Mouse (Mus musculus) heart, embryonic 14.5 days (tissue): ENCODE data around the gene Fam102a. TPM values are rescaled to one million over a fixed set of nuclear protein-coding genes. Genes with fewer than 3 reads are reported as not detected.

Experiments used
- ATAC-seq: fragments of 200-750 bp; cut with Nextera tagmentation; 2 replicates; pipeline ENCODE4 v1.8.0; 2017; ENCODE audit warnings: low read depth, moderate TSS enrichment; ENCODE audit not compliant: insufficient number of reproducible peaks, insufficient read depth, low FRiP score
- H3K27ac ChIP-seq, 2 experiments: fragments of 200-500 bp in 1 of 2; fragments of 300-500 bp in 1 of 2; sonication (generic) in 1 of 2; replicated peaks in 1 of 2; 2 replicates each; pipeline ENCODE4 v1.5.1; 2012 to 2014; ENCODE audit warnings: low read depth in 2 of 2, low read length in 2 of 2, control low read depth in 1 of 2, mild to moderate bottlenecking in 1 of 2, mixed read lengths in 1 of 2; ENCODE audit not compliant: control insufficient read depth in 1 of 2, insufficient read depth in 1 of 2
- H3K27me3 ChIP-seq: fragments of 300-500 bp; sonication (generic); 2 replicates; pipeline ENCODE4 v1.6.1; 2014; ENCODE audit warnings: mild to moderate bottlenecking, low read length, control low read depth; ENCODE audit not compliant: control insufficient read depth, insufficient read depth
- H3K36me3 ChIP-seq: fragments of 300-500 bp; sonication (generic); 2 replicates; pipeline ENCODE4 v1.6.1; 2014; ENCODE audit warnings: mild to moderate bottlenecking, control low read depth, low read length, mixed read lengths; ENCODE audit not compliant: control insufficient read depth, insufficient read depth
- H3K4me1 ChIP-seq, 2 experiments: fragments of 200-500 bp in 1 of 2; fragments of 300-500 bp in 1 of 2; sonication (generic) in 1 of 2; 2 replicates each; pipeline ENCODE4 v1.6.1; 2012 to 2014; ENCODE audit warnings: low read length in 2 of 2, control low read depth in 1 of 2, mixed read lengths in 1 of 2; ENCODE audit not compliant: control insufficient read depth in 2 of 2, insufficient read depth in 2 of 2
- H3K4me2 ChIP-seq: fragments of 300-500 bp; sonication (generic); 2 replicates; pipeline ENCODE4 v1.6.1; 2014; ENCODE audit warnings: mild to moderate bottlenecking, low read length
- H3K4me3 ChIP-seq, 2 experiments: fragments of 200-500 bp in 1 of 2; fragments of 300-500 bp in 1 of 2; sonication (generic) in 1 of 2; 2 replicates each; pipeline ENCODE4 v1.5.1; 2012 to 2014; ENCODE audit warnings: low read length in 2 of 2, mild to moderate bottlenecking in 2 of 2, control low read depth in 1 of 2, low read depth in 1 of 2, moderate library complexity in 1 of 2; ENCODE audit not compliant: control insufficient read depth in 1 of 2, insufficient read depth in 1 of 2
- H3K9ac ChIP-seq: fragments of 300-500 bp; sonication (generic); 2 replicates; pipeline ENCODE4 v1.6.1; 2014; ENCODE audit warnings: mild to moderate bottlenecking, low read length
- H3K9me3 ChIP-seq: fragments of 300-500 bp; sonication (generic); 2 replicates; pipeline ENCODE4 v1.6.1; 2016; ENCODE audit warnings: low read length, control low read depth; ENCODE audit not compliant: control insufficient read depth
- WGBS: fragments of 180-500 bp; shearing (Covaris S2); extraction: QIAGEN DNeasy Blood & Tissue Kit; methylation state at CpG from one replicate; pipeline ENCODE4 v1.1.7; 2014; 5-methylcytosine and 5-hydroxymethylcytosine counted together
- polyA plus RNA-seq: library from polyadenylated mRNA; unstranded; fragments of >200 nt; fragmentation: Nextera tagmentation; extraction: Ambion mirVana; gene quantifications from 2 replicates; pipeline ENCODE4 v1.2.1, GENCODE M21; 2014

The Fam102a gene
- polyA plus RNA-seq, 1 experiment from 2014 or later: 6.3 TPM

DNA sequence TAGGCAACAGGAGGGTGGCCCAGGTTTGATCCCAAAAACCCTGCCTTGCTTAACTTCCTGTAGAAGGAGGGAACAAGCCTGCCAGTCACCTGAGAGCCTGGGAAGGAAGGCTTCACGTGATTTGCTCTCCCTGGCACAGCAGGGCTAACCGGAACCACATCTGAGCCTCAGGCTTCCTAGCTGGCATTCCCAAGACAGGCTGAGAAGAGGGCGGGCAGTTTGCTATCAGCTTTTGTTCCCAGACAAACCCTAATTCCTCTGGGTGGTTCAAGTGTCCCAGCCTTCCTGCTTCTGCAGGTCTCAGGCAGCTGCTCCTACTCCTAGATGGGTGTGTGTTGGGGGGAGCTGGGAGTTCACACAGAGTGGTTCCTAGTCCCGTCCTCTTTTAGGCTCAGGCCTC, 20.4 kb downstream of the Fam102a start:
- Histone ChIP-seq H3K27ac (no peak overlapping the region; a peak in 1 of 4 replicates), H3K36me3 (peaks cover 11% of the 10 kb centered on the region), H3K4me3 (no peak overlapping the region), H3K27me3 (no peaks in the 10 kb centered on the region), H3K9me3 (no peaks in the 10 kb centered on the region), H3K4me1 (peaks cover 9 to 11% of the 10 kb centered on the region in 2 experiments; a peak in 3 of 4 replicates), H3K4me2 (no peak overlapping the region), H3K9ac (no peak overlapping the region)
- 41% methylated on average over 4 of the region's 4 CpGs for WGBS
- ATAC-seq: no peak

DNA sequence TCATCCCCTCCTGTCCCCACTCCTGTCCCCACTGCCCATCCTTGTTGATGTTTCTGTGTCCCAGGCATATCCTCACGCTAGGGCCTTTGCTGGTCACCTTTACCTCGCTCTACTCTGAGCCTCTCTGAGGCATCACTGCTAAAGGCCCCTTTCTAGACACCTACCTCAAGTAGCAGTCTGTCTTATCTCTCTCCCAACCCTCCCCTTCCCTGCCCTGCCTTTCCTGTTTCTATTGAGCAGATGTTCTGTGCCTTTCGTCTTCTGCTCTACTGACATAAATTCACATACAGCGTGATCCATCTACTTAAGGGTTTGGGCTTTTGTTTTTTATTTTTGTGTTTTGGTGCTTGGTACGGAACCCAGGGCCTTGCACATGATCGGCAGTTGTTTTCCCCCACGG, 20.9 kb downstream of the Fam102a start:
- WGBS: 64% methylated on average over 7 of the region's 7 CpGs
- H3K9ac ChIP-seq: peak overlapping the region; percentile 27; the same call in 1 of the 2 replicates
- H3K4me3 ChIP-seq: no peak overlapping the region
- no peaks in the 10 kb centered on the region for H3K9me3 ChIP-seq
- ATAC-seq: no peak
- H3K36me3 ChIP-seq: peaks cover 13% of the 10 kb centered on the region
- H3K4me2 ChIP-seq: no peak overlapping the region
- H3K4me1 ChIP-seq: peaks cover 7 to 11% of the 10 kb centered on the region in 2 experiments; a peak in 3 of 4 replicates
- H3K27ac ChIP-seq: no peak overlapping the region
- H3K27me3 ChIP-seq: no peaks in the 10 kb centered on the region

GRCm38 (mm10) chr2:32559570-32559969, 24.4 kb downstream of the Fam102a start:
- H3K9ac ChIP-seq: no peak overlapping the region
- no peak overlapping the region for H3K27ac ChIP-seq
- no peaks in the 10 kb centered on the region for H3K27me3 ChIP-seq
- no peak overlapping the region for H3K4me2 ChIP-seq
- H3K4me1 ChIP-seq: peaks cover 7 to 11% of the 10 kb centered on the region in 2 experiments; a peak in 3 of 4 replicates
- H3K4me3 ChIP-seq: no peak overlapping the region
- peaks cover 33% of the 10 kb centered on the region for H3K36me3 ChIP-seq
- no peaks in the 10 kb centered on the region for H3K9me3 ChIP-seq
- WGBS: 54% methylated on average over 5 of the region's 5 CpGs
- no peak for ATAC-seq

- peaks cover 2 to 4% of the 10 kb centered on the region in 2 experiments; a peak in 2 of 4 replicates for H3K4me1 ChIP-seq
- WGBS: 43% methylated on average over 4 of the region's 4 CpGs
Measured at GRCm38 (mm10) chr2:32566536-32567063, 31.5 kb downstream of the Fam102a start.

GRCm38 (mm10) chr2:32568149-32568548, 33.0 kb downstream of the Fam102a start:
- Histone ChIP-seq H3K36me3 (peaks cover 50% of the 10 kb centered on the region), H3K27ac (no peak overlapping the region)
- 47% methylated on average over 5 of the region's 5 CpGs for WGBS

More at GRCm38 (mm10) chr2:32566536-32567063, 31.5 kb downstream of the Fam102a start:
- Histone ChIP-seq H3K36me3 (peaks cover 47% of the 10 kb centered on the region), H3K9me3 (no peaks in the 10 kb centered on the region), H3K9ac (no peak overlapping the region), H3K27me3 (no peaks in the 10 kb centered on the region), H3K4me3 (no peak overlapping the region), H3K4me2 (no peak overlapping the region), H3K27ac (0 out of 4 replicates have a peak overlapping the region, but pooled peaks of 1 of the 2 experiments have one; percentile 9)
- no peak for ATAC-seq

GRCm38 (mm10) chr2:32568941-32569340, 33.8 kb downstream of the Fam102a start:
- H3K9me3 ChIP-seq: no peaks in the 10 kb centered on the region
- H3K4me3 ChIP-seq: no peak overlapping the region
- no peak overlapping the region for H3K27ac ChIP-seq
- no peak overlapping the region for H3K4me2 ChIP-seq
- 74% methylated on average over 3 of the region's 3 CpGs for WGBS
- H3K9ac ChIP-seq: no peak overlapping the region
- H3K4me1 ChIP-seq: peaks cover 3 to 8% of the 10 kb centered on the region in 2 experiments; a peak in 2 of 4 replicates
- no peaks in the 10 kb centered on the region for H3K27me3 ChIP-seq
- ATAC-seq: no peak
- peaks cover 46% of the 10 kb centered on the region for H3K36me3 ChIP-seq

More at GRCm38 (mm10) chr2:32568149-32568548, 33.0 kb downstream of the Fam102a start:
- Histone ChIP-seq H3K9ac (0 out of 2 replicates have a peak overlapping the region, but pooled peaks have one; percentile 25), H3K4me3 (no peak overlapping the region), H3K27me3 (no peaks in the 10 kb centered on the region), H3K4me2 (no peak overlapping the region), H3K9me3 (no peaks in the 10 kb centered on the region), H3K4me1 (peaks cover 3 to 8% of the 10 kb centered on the region in 2 experiments; a peak in 2 of 4 replicates)
- ATAC-seq: no peak

DNA sequence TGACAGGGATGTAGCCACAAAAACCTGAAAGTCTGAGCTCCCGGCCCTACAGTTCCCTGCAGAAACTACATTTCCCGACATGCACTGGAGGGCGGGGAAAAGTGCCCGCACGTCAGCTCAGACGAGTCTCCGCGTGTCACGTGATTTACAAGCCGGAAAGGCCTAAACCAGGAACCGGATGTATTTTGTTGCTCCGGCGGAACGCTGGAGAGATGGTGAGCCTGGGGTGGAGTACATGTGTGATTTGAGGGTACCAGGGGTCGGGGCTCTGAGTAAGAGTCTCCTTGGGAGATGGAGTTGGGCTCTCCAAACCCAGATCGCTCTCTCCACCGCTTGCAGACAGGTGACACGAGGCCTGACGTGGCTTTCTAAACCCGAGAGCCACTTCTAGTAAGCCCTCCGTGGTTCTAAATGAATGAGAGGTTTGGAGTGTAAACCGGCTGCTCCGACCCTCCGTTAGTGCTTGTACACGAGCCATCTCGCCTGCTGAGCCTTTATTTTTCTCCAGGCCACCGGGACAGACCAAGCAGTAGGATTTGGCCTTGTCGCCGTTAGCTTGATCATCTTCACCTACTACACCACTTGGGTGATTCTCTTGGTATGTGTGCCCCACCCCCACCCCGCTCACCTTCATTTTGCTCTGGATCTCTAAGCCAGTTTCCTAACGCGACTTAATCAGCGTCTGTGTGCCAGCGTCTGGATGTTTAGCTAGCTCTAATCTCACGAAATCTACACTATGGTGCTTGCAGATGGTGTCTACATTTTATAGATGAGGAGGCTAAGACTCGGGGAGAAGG, 35.8 kb downstream of the Fam102a start, which contains the start of gene Dpm2:
TSS of gene Dpm2 (plus strand) at position 161 of the 797 bp plus-strand sequence.
- H3K27ac ChIP-seq: peak within 1 kb of the TSS in 1 of 2 experiments; percentile 34; a peak in 1 of 4 replicates
- H3K4me3 ChIP-seq: peak within 1 kb of the TSS; percentile 57 to 67
- H3K27me3 ChIP-seq: peaks cover 8% of the 10 kb centered on the region; the same call in 1 of the 2 replicates
- H3K4me1 ChIP-seq: peaks cover 3 to 17% of the 10 kb centered on the region in 2 experiments; a peak in 3 of 4 replicates
- H3K36me3 ChIP-seq: peaks cover 33% of the 10 kb centered on the region
- peak; percentile 55 for ATAC-seq
- peak within 1 kb of the TSS; percentile 89 for H3K4me2 ChIP-seq
- peak within 1 kb of the TSS; percentile 81 for H3K9ac ChIP-seq
- 1% methylated on average over 36 of the region's 36 CpGs for WGBS
- H3K9me3 ChIP-seq: no peaks in the 10 kb centered on the region
